Mouse (Mus musculus): Measurements from ENCODE around the gene Stk38.
"Not testable (repeated sequence)": the region's sequence is repeated elsewhere in the genome, so short reads cannot be mapped to it uniquely, and the experiment has no call there.

Stk38 gene

DNA sequence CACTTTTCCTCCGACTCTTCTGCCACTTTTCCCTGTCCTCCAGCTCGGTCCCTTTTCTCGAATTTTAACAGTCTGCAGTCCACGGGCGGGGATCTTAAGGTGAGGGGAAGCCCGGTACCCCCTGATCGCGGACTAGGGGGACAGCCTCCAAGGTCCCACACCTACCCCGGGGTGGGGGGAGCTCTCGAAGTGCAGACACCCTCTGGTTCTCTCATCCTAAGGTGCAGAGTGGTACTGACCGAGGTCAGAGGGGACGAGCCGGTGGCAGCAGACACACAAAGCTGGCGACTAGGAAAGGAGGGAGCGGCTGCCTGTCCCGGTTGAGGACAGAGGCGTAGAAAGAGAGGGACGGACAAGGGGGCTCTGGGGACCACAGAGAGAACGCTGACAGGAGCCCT is 553 bp downstream of the Stk38 start:
- no peak for DNase-seq

DNA sequence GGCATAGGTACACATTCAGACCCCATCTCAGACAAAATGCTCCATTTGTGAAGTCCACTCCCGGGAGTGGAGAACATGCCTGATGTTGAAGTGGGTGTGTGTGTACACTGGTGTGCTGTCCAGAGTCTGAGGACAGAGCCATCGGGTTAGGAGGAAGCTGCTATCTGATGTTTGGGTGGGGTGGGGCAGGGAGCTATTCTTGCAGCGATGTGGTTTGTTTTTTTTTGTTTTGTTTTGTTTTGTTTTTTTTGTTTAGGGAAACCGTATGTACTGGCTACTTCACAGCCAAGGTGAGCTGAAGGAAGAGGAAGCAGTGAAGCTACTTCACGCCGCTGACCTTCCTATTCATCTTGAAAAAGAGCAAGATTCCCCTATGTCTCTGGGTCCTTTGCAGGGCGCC is 983 bp downstream of the Stk38 start:
- DNase-seq = no peak

- DNase-seq = no peak
These were observed 2.8 kb downstream of the Stk38 start for GRCm38 (mm10) chr17:29005002-29005401.

GRCm38 (mm10) chr17:29003740-29004139 is 4.1 kb downstream of the Stk38 start:
- DNase-seq = no peak

- no peak for DNase-seq
These were observed 7.3 kb downstream of the Stk38 start for GRCm38 (mm10) chr17:29000465-29000864.

GRCm38 (mm10) chr17:28994615-28995014 is 13.2 kb downstream of the Stk38 start:
- no peak for DNase-seq

DNA sequence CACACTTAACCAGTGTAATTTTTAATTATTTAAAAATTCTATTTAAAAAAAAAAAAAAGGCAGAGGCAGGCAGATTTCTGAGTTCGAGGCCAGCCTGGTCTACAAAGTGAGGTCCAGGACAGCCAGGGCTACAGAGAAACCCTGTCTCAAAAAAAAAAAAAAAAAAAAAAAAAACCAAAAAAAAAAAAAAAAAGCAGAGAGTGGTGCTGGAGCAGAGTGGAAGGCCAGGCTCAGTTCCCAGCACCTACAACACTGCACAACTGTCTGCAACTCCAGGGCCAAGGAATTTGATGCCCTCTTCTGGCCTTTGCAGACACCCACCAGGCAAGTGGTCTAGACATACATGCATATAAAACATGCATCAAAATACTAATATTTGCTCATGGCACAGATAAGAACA is 14.8 kb downstream of the Stk38 start:
- not testable (repeated sequence) for DNase-seq

DNA sequence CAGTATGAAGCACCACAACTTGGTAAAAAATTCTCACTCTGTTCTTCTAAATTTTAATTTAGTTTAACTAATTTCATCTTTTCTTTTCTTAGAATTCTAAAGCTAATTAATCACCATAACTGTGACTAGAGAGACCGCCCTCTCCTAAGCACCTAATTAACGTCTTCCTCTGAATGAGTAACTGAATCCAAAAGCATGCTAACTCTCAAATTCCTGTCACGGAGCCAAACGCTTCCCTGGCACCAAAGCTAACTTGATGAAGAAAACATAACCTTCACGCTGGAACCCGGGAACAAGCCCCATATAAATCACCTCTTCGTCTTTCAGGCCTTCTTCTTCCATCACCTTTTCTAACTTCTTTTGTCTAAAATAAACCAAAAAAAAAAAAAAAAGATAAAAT is 15.7 kb downstream of the Stk38 start:
- DNase-seq = peak; percentile 41 to 52

- DNase-seq = no peak
These were observed 16.5 kb downstream of the Stk38 start for GRCm38 (mm10) chr17:28991286-28991685.

GRCm38 (mm10) chr17:28990060-28990459 is 17.7 kb downstream of the Stk38 start:
- no peak for DNase-seq

- DNase-seq = no peak
These were observed 18.8 kb downstream of the Stk38 start for GRCm38 (mm10) chr17:28988996-28989395.

- no peak for DNase-seq
These were observed 19.5 kb downstream of the Stk38 start for GRCm38 (mm10) chr17:28988291-28988690.

GRCm38 (mm10) chr17:28987713-28988112 is 20.1 kb downstream of the Stk38 start:
- peak; percentile 46 to 64 for DNase-seq

DNA sequence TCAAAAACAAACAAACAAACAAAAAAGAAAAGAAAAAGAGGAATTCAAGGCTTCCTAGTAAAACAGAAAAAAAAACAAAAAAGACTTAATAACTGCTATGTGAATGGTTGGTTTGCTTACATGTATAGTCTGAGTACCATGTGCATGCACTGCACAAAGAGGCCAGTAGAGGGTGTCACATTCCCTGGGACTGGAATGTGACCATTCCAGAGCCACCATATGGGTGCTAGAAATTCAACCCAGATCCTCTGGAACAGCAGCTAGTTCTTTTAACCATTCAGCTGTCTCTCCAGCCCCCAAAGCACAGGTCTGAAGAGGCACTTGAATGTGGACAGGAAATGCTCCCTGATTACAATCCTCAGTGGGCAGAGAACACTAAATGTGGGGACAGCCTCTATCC is 21.0 kb downstream of the Stk38 start:
- peak; percentile 56 to 61 for DNase-seq

DNA sequence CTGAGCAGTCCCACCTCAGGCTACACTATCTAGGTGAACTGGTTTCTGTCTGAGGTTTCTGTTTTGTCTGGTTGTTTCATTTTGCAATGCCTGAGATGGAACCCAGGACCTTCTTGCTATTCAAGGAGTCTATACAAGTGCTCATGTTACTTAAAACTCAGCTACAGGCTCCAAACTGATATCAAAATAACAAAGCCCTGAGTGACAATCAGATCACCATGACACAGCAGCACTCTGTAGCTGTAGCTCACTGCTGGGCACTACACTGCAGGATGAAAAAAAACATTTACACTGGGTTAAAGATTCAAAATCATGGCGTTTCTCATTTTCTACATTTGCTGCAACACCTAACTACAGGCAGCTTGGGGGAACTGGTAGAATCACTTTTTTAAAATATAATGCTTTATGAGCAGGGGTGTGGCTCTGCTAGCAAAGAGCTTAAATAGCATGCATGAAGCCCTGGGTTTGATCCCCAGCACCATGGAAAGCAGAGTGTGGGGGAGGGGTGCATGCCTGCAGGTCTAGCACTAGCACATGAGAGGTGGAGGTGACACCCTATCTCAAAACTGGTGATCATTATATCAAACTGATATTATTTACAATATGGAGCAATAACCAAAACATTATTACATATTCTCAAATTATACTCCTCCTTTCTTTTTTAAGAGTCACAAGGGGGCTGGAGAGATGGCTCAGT is 22.9 kb downstream of the Stk38 start:
- no peak for DNase-seq

GRCm38 (mm10) chr17:28982591-28982990 is 25.2 kb downstream of the Stk38 start:
- DNase-seq = peak in 1 of 2 experiments; percentile 39

GRCm38 (mm10) chr17:28981081-28981480 is 26.7 kb downstream of the Stk38 start:
- DNase-seq = no peak

GRCm38 (mm10) chr17:28979091-28979490 is 28.7 kb downstream of the Stk38 start:
- no peak for DNase-seq

DNA sequence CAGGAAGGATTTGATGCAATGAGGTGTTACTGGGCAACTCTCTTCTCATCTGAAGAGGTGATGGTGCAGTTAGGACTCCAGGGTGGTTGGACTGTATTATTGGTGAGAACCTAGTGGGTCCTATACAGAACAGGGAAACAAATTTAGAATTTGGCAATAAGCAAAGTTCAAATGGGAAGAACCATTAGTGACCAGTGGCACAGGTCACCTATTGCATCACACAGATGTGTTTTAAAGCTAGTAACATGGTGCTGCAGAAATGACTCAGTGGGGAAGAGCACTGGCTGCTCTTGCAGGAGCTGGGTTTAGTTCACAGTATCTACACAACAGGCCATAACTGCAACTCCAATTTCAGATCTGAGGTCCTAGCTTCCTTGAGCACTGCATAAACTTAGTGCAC is 37.7 kb downstream of the Stk38 start:
- DNase-seq = no peak

DNA sequence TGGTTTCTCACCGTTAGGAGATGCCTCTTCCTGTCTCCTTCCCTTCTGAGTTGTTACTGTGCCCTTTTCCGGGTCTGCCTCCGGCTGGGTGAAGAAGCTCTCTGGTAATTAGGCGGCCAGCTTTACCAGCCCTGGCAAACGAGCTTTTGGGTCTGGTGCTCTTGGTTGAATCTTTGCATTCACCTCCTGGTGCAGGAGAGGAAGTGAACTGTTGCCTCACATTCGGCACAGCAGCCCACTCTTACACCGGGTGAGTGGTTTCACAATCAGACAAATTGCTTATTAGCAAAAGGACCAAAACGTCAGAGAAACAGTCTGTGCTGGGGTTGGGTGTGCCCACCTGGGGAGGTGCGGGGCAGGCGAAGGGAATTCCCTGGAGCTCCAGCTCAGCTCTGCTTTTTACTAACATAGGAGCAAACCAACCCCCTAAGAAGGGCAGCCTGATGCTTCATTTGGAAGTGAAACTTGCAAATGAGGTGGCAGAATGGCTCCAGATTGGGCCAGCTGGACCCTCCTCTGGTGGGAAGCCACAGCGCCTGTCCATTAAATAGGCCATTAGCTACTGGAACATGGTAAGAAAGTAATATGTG is 40.7 kb downstream of the Stk38 start:
- DNase-seq = no peak

DNA sequence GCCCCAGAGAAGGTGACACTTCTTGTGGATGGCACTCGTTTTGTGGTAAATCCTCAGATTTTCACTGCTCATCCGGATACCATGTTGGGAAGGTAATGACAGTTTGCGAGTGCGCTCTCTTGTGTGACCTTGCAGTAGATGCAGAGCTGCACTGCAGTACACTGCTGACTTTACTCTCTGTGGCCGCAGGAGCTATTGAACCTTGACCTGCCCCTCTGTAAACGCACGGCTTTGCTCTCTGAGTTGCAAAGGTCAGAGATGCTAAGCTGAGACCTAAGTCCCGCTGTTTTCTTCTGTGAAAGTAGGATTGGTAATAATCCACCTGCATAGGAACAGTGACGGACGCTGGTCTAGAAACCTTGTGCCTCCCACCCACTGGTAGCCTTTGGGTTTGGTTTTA is 46.2 kb downstream of the Stk38 start:
- DNase-seq = peak in 1 of 2 experiments; percentile 33

GRCm38 (mm10) chr17:28960597-28960996 is 47.2 kb downstream of the Stk38 start:
- no peak for DNase-seq

DNA sequence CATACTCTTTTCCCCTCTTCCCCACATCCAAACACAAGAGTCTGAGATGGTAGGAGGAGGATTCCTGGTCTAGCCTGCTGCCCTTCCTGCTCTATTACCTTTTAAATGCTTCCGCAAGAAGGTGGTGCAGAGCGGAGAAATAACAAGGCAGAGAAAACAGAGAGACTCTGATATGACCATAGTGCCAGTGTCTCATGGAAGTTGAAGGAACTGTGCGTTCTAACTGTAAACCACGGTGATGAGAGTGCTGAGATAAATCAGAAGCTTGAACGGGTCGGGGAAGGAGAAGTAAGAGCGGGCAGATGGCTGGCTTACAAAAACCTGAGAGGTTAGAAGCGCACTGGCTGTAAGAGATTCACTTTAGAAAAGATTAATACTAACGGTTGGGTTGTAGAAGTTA is 53.4 kb downstream of the Stk38 start:
- no peak for DNase-seq

DNA sequence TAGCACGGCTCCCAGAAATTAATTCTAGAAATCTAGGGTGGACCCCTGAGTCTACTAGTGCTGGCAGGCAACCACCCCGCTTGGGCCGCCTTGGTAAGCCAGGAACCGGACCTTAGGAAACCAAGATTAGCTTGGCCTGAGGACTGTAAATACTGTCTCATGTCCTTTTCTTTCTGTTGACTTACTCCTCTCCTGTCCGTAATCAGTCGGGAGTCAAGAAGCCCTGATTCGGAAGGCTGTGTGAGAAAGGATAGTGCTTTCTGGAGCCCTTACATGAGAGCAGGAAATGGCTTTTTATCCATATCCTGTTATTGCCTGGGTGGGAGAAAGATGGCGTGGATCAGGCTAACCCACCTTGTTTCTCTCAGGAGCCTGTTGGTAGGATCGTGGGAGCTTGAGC is 54.5 kb downstream of the Stk38 start:
- peak; percentile 26 to 51 for DNase-seq

All from kidney, postnatal 4 days (tissue).